Comparison of ENCODE assay signal across 9 mouse cellular contexts in the genomic region with DNA sequence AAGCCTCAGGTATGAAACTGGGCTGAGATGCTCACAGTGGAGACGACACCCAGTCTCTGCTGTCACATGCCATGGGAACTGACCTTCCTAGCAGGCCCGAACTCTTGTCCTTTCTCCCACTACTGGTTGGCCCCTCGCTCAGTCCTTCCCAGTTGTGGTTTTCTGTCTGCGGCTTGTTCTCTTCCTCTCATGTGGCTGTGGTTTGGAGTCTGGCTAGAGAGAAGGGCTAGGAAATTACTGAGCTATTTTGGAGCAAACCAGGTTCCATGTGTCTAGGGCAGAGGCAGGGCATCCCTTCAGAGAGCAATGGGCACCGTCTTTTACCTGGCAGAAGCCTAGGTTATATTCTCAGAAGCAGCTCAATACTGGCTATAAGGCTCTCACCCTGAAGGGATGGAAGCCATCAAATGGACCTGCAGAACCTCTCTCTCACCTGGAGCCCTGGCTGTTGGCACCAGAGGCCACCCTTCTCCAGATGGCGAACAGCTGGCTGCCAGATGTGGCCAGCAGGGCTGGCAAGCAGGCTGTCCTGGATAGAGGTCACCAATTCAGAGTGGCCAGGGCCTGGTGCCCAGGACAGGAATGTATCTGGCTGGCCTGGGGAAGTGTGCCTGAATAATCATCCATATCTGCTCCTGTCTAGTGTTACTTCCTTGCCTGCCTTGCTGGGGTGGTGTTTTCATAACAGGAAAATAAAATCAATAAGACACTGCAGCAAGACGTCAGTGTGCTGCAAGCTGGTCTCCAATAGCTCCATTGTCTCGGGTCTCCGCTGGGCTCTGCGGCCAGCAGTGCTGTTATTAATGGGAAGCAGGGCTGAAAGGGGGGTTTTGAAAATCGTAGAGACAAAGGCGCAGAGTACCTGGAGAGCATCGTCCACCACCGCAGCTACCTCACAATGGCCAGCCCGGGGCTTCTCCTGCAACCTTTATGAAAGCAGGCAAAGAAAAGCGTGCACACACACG.
DNase-seq lines count a peak whose midpoint lies in the region; ATAC-seq lines count a peak whose summit lies in the region.
"Had no signal": no experiment of that assay in that cellular context is flagged by ENCODE, and none has a peak within 500 bp of the region (broad histone marks: within the 10 kb centered on the region; RNA-seq: fewer than 3 reads in every experiment).

No protein-coding gene starts in this region.

- no peak overlapping the region for H3K4me2 ChIP-seq in embryonic facial prominence, embryonic 12.5 days (replicated peaks)

- no peaks in the 10 kb centered on the region for H3K27me3 ChIP-seq in embryonic facial prominence, embryonic 12.5 days
- H3K27me3 ChIP-seq in hindbrain, embryonic 10.5 days (ENCODE audit: insufficient read depth, poor library complexity, severe bottlenecking): no peaks in the 10 kb centered on the region
- no peaks in the 10 kb centered on the region for H3K27me3 ChIP-seq in midbrain, embryonic 10.5 days (ENCODE audit: low read depth, poor library complexity, severe bottlenecking)

- no peak overlapping the region for H3K4me3 ChIP-seq in embryonic facial prominence, embryonic 12.5 days
- no peak overlapping the region for H3K4me3 ChIP-seq in hindbrain, embryonic 10.5 days
- no peak overlapping the region for H3K4me3 ChIP-seq in midbrain, embryonic 10.5 days
- H3K4me3 ChIP-seq: megakaryocyte, embryonic 14.5 days had no signal

- H3K4me1 ChIP-seq in embryonic facial prominence, embryonic 12.5 days: peaks cover 27% of the 10 kb centered on the region
- peaks cover 56% of the 10 kb centered on the region for H3K4me1 ChIP-seq in hindbrain, embryonic 10.5 days (replicated peaks)
- H3K4me1 ChIP-seq in midbrain, embryonic 10.5 days: peaks cover 39% of the 10 kb centered on the region

- H3K36me3 ChIP-seq in embryonic facial prominence, embryonic 12.5 days: no peaks in the 10 kb centered on the region
- no peaks in the 10 kb centered on the region for H3K36me3 ChIP-seq in hindbrain, embryonic 10.5 days
- H3K36me3 ChIP-seq in midbrain, embryonic 10.5 days: no peaks in the 10 kb centered on the region

- peak overlapping the region; percentile 69 for H3K27ac ChIP-seq in embryonic facial prominence, embryonic 12.5 days
- peak overlapping the region; percentile 81 for H3K27ac ChIP-seq in hindbrain, embryonic 10.5 days
- H3K27ac ChIP-seq in midbrain, embryonic 10.5 days (replicated peaks): peak overlapping the region; percentile 72

- DNase-seq in 416B (ENCODE audit: low read depth): peak; percentile 50
- DNase-seq in hindbrain, embryonic 10.5 days (ENCODE audit: low spot score): peak; percentile 39
- DNase-seq in midbrain, embryonic 10.5 days (ENCODE audit: low spot score): no peak
- DNase-seq in left cerebral cortex, adult 11 months (ENCODE audit: low spot score): no peak
- DNase-seq in urinary bladder, postnatal 36 days (ENCODE audit: low spot score in 2 of 2): no peak
- DNase-seq in layer of hippocampus, postnatal 25 days (ENCODE audit: extremely low spot score in 1 of 2, low spot score in 1 of 2): no peak
- DNase-seq in left cerebral cortex, adult 9 months (ENCODE audit: low spot score in 2 of 2): no peak

- H3K9me3 ChIP-seq in embryonic facial prominence, embryonic 12.5 days: no peaks in the 10 kb centered on the region
- H3K9me3 ChIP-seq in hindbrain, embryonic 10.5 days: no peaks in the 10 kb centered on the region
- no peaks in the 10 kb centered on the region for H3K9me3 ChIP-seq in midbrain, embryonic 10.5 days (replicated peaks)

- ATAC-seq in embryonic facial prominence, embryonic 12.5 days (ENCODE audit: insufficient number of reproducible peaks, insufficient read depth, low FRiP score, low TSS enrichment): no peak

- 50% methylated on average over 17 of the region's 17 CpGs for WGBS in embryonic facial prominence, embryonic 12.5 days
- WGBS in hindbrain, embryonic 10.5 days: 60% methylated on average over 17 of the region's 17 CpGs
- 75% methylated on average over 17 of the region's 17 CpGs for WGBS in midbrain, embryonic 10.5 days

- H3K9ac ChIP-seq in embryonic facial prominence, embryonic 12.5 days: peak overlapping the region; percentile 28; the same call in 1 of the 2 replicates

Comparison
In these comparisons a context has a peak if more than half of its experiments do, and no peak if none do; other contexts are left out.
1. DNase-seq: peak in 416B (single experiment) and hindbrain, embryonic 10.5 days (single experiment); none in midbrain, embryonic 10.5 days (single experiment), left cerebral cortex, adult 11 months (single experiment), urinary bladder, postnatal 36 days (0 of 2), layer of hippocampus, postnatal 25 days (0 of 2) and left cerebral cortex, adult 9 months (0 of 2).
2. Peak in every context shown above with its lines, with median percentiles within 50 percentile points of each other: H3K27ac ChIP-seq.